ENCODE assay signal across 20 mouse cellular contexts in genomic region chr6:8408332-8408731, GRCm38 (mm10).
"Had no signal": no experiment of that assay in that cellular context is flagged by ENCODE, and none has a peak within 500 bp of the region (broad histone marks: within the 10 kb centered on the region; RNA-seq: fewer than 3 reads in every experiment).

No protein-coding gene starts in this region.

- H3K9ac ChIP-seq: liver, embryonic 14.5 days; lung, embryonic 14.5 days; midbrain, embryonic 12.5 days; neural tube, embryonic 13.5 days; neural tube, embryonic 15.5 days; stomach, embryonic 15.5 days had no signal

- H3K36me3 ChIP-seq: midbrain, embryonic 10.5 days; midbrain, embryonic 12.5 days; neural tube, embryonic 13.5 days; neural tube, embryonic 15.5 days; stomach, embryonic 15.5 days had no signal

- DNase-seq: lung, adult 18-20 months; lung, embryonic 14.5 days; lung, postnatal 10 days; lung, postnatal 4 days; midbrain, embryonic 14.5 days; retina, postnatal 1 day; right cerebral cortex, adult 18-20 months; right cerebral cortex, postnatal 25 days; right cerebral cortex, postnatal 4 days; spleen, adult 18-20 months; thymus, adult 2 months; thymus, postnatal 4 days had no signal

- H3K4me2 ChIP-seq: lung, embryonic 14.5 days; midbrain, embryonic 12.5 days; neural tube, embryonic 13.5 days; neural tube, embryonic 15.5 days; stomach, embryonic 15.5 days had no signal

- H3K9me3 ChIP-seq: midbrain, embryonic 10.5 days; midbrain, embryonic 12.5 days; neural tube, embryonic 13.5 days; neural tube, embryonic 15.5 days; stomach, embryonic 15.5 days had no signal

- H3K27ac ChIP-seq: liver, embryonic 14.5 days; midbrain, embryonic 10.5 days; midbrain, embryonic 12.5 days; neural tube, embryonic 13.5 days; neural tube, embryonic 15.5 days; stomach, embryonic 15.5 days; stomach, postnatal 0 days had no signal

- H3K4me1 ChIP-seq: stomach, embryonic 15.5 days had no signal

- H3K27me3 ChIP-seq: midbrain, embryonic 12.5 days; neural tube, embryonic 13.5 days; neural tube, embryonic 15.5 days; stomach, embryonic 15.5 days had no signal

- H3K4me3 ChIP-seq: midbrain, embryonic 10.5 days; midbrain, embryonic 12.5 days; myocyte; neural tube, embryonic 13.5 days; neural tube, embryonic 15.5 days; stomach, embryonic 15.5 days had no signal
